Mouse (Mus musculus) CH12F3 (cell line): ENCODE data around the gene Ptprk.

Experiments
- in situ Hi-C: fragments of 300-500 bp; cut with MboI; formaldehyde crosslinking; loops from 2 replicates; pipeline ENCODE4 v1.14.3; 2020; ENCODE audit warnings: low sequenced_read_pairs

Gene Ptprk

GRCm38 (mm10) chr10:28074653-28075451 is at the start of gene Ptprk:
TSS of gene Ptprk (plus strand) at chr10:28074820.
- in situ Hi-C loops, result no loop called here

DNA sequence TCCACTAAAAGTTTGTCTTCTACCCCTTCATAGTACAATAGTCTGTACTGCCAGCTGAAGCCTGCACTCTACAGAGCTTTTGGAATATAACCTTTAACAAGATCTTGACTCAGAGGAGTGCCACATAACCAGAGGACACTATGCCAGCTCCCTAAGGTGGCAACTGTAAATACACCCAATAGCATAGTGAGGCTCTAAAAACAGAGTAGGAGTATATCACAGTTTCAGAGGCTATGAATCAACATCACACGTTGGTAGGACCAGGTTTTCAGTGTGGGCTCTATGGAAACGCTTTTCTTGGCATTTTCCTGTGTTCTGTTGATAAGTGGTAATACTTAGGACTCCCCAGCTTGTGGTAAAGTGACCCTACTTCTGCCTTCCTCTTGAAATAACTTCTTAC is 46.8 kb upstream of the Ptprk start:
- in situ Hi-C loops, result no loop called here

- in situ Hi-C loops, result no loop called here
These were observed 38.2 kb upstream of the Ptprk start for GRCm38 (mm10) chr10:28036456-28036855.

- in situ Hi-C loops, result no loop called here
These were observed 19.9 kb upstream of the Ptprk start for GRCm38 (mm10) chr10:28054764-28055163.

GRCm38 (mm10) chr10:28059222-28059621 is 15.4 kb upstream of the Ptprk start:
- in situ Hi-C loops, result no loop called here

DNA sequence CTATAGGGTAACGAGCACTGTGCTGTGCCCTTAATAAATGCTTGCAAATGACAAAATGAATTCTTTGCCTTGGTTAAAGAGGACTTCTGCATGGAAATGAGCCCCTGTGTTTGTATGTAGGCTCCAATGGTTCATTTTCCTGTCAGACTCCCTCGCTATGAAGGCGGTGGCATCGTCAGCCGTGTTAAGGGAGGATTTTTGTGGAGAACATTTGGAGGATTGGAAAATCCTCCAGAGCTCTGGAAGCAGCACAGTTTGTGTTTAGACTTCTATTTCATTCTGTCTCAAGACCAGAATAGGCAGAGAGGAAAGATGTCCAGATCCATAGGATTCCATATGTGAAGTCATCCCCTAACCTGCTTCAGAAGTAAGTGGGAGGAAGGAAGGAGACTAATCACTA is 6.6 kb upstream of the Ptprk start:
- in situ Hi-C loops, result no loop called here

DNA sequence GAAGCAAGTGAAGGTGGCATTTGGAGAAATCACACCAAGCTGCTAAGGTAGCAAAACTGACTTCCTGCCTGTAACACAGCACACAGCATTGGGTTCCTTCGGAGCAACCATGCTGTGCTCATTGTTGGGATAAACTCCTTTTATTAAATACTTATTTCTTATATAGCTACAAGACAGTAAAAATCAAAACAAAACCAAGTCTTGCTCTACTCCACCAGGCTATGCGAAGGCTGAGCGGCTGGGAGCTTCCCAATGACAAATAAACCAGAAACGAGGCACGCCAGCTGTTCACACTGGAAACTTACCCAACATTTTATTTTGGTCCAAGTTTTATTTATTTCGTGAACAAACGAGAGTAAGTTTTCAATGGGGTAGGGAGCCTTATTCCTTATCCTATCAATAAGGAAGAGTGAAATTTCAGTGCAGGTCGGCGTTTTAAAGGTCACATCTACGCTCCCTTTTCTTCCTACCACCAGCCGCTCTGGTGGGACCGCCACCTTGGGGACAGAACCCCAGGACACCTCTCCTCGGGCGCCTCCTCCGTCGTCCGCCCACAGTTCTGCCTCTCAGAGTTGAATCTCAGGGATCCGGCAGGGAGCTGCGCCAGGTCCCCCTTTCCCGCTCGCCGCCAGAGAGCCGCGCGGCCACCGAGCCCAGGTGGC is 498 bp upstream of the Ptprk start:
- in situ Hi-C loops, result no loop called here

DNA sequence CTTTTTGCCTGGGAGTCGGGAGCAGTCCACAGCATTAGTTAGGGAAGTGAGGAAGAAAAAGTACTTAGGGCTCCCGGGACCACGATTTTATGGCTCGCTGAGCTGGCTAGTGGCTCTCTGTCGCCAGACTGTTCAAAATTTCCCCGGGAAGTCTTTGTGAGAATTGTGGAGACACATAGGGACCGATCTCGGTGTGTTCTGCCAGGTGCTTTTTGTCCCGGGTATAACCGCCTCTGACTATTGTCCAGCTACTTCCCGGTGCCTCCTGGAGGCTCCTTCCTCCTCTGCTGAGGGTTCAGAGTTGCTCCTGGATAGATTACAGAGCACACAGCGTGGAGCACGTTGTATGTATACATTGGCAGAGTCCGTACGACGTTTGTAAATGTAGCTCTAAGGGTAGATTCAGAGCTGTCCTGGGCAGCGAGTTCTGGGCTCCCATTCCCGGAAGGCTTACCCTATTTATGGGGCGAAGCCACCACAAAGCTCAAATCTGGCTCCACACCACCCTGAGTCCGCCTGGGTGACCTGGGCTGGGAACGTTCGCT is 943 bp downstream of the Ptprk start:
- in situ Hi-C loops, result no loop called here

DNA sequence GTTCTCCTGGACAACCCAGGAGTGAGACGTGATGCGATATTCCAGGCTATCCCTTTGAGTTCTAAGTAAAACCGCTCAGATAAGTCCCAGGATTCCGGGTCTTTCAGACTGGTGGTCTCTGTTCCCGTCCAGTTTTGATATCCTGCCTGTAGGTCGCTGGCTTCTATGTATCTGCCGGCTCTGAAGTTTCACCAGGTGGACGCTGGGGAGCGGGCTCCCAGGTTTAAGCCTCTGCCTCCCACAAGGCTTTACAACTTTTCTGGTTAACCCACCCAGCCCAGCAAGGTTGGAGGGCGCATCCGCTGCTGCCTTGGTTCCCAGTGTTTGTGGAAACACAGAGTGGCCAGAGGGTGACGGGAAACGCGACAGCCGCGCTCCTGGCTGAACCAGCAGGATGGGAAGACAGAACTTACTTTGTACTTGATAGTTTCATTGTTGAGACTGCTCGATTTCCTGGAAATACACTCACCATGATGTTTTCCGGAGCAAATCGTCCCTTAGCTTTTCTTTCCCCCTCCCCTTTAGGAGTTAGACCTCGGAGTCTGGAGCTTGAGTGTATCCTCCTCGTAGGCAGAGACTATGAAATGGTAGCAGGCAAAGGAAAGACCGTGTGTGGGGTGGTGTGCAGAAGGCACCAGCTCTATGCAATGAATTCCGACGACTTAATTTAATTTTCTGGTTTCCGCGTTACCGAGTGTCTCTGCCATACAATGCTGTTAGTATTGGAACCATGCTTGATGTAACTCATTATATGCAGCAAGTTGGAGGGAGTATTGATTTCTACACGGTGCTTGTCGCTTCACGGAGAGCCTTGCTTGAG is 1.6 kb downstream of the Ptprk start:
- in situ Hi-C loops, result no loop called here

DNA sequence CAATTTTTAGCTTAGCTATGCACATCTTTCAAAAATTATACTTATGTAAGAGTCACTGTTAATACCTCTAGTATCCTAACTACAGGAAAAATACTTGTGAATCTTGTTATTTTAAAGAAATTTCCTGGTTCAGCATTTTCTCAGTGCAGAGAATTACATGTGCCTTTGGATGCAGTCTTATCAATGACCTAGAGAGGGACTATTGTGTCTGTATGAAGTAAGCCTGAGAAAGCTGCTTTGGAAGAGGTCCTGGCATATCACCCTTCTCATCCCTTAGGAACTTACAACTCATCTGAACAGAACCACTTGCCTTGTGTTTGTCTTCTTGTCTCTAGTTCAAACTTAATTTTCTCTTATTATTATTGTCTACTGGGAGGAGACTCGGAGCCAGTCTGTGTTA is 3.6 kb downstream of the Ptprk start:
- in situ Hi-C loops, result no loop called here

GRCm38 (mm10) chr10:28081221-28081620 is 6.6 kb downstream of the Ptprk start:
- in situ Hi-C loops, result no loop called here

DNA sequence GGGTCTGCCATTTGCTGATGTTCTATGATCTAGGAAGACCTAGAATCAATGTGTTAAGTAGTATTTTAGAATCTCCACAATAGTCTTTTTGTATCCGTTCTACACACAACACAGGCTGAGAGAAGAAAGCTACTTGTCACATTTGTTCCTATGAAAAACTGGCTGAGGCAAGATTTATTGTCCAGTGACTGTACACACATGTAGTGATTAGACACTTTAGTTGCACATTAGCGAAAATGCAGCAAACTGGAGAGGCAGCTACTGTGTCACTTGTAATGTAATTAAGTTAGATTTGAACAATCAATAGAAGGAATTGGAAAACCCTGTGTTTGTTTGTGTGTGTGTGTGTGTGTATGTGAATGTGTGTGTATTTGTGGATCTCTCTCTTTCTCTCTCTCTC is 8.6 kb downstream of the Ptprk start:
- in situ Hi-C loops, result no loop called here

DNA sequence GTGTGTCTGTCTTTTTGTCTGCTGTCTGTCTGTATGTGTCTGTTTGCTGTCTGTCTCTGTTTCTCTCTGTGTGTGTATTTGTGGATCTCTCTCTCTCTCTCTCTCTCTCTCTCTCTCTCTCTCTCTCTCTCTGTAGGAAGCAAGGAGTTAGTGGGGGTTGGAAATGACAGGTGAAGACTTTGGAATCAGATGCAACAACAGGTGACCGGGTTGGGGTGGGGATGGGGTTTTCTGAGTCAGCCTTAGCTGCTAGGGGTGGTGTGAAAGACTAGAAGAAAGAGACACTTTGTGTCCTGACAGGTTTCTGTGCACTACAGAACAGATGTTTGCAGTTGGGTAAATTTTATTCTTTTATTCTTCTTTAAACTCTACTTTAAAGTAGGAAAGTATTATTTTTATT is 9.0 kb downstream of the Ptprk start:
- in situ Hi-C loops, result no loop called here

DNA sequence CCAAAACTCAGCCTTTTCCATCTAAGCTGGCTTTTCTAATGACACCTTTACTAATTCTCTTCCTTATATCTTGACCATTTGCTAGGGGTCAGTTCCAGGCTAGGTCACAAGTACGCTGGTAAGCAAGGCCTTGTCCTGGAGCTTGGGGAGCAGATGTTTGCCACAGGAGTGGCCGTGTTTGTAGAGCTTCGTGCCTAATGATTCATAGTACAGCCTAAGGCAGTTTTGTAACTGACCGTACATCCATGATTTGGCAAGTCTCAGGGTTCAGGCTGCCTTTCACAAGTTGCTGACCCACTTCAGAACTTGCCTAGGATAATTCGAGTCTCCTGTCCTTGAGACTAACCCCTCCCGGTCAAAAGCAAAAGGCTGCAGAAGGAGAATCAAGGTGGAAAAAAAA is 12.7 kb downstream of the Ptprk start:
- in situ Hi-C loops, result no loop called here

- in situ Hi-C loops, result no loop called here
These were observed 13.1 kb downstream of the Ptprk start for GRCm38 (mm10) chr10:28087749-28088148.

GRCm38 (mm10) chr10:28096007-28096406 is 21.4 kb downstream of the Ptprk start:
- in situ Hi-C loops, result no loop called here

DNA sequence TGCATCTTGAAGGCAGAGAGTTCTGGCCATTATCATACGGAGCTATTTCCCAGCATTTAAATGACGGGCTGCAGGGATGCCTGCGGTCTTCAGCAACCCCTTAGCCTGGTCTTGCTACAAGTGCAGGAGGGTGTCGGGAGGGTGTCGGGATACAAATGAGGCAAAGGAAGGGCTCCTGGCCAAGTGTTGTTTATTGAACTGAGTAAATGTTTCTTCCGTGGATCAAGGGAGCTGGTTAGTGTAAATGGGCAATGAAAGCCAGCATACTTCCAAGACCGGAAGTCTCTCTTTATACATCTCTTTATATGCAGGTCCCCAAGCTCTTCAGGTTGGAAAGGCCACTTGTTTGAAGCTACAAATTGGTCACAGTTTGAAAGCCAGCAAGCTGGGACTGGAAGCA is 23.0 kb downstream of the Ptprk start:
- in situ Hi-C loops, result no loop called here

- in situ Hi-C loops, result no loop called here
These were observed 24.3 kb downstream of the Ptprk start for GRCm38 (mm10) chr10:28098923-28099322.

DNA sequence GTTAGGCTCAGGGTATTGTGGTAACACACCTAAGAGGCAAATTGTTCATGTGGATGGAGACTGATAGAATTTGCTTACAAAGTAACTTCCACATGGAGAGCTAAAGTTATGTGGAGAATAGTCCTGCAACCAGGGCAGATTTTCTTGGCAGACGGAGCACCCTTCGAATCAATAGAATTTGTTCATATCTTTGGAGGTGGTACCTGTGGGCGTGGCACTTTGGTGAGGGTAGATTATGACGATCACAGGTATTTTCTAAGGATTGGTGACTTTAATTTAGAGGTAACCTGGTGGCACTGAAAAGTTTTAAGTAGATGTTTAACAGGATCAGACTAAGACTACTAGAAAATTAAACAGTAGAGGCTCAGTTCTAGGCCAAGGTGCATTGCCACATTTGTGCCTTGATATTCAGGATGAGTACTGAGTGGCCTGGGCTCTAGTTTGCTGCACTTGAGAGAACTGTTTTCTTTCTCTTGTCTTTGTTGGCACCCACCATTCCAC is 28.8 kb downstream of the Ptprk start:
- in situ Hi-C loops, result no loop called here

DNA sequence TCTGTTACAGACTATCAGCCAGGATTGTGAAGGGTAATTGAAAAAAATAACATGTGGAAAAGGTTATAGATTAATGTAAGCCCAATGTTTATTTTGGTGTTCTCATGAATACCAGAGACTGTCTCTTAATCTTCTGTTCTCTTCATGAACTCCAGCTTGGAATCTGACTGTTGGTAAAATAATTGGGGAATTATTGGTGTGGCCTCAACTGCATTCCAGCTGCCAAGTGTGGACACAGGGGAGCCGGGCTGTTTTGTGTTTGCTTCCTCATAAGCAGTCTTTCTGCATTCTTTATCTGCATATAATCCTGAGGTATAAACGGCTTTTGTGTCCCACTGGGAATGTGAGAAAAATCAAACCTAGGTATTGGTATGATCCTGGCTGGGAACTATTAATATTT is 29.3 kb downstream of the Ptprk start:
- in situ Hi-C loops, result no loop called here

DNA sequence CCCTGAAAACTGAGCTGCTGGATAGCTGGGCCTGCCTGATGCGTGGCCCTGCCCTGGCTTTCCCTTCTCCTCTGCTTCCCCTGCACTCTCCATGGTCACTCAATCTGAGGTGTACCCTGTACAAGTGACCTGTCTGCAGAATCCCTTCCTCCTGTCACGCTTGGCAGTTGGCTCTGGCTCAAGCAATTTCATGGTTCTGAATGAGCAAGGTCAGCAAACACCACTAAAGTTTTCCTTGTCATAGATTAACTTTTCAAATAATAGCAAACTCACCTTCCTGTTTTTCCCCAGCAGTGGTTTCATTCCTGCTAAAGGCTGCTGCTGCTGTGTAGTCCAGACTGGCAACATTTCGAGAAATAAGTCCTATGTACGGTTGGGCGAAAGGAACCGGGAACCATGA is 30.6 kb downstream of the Ptprk start:
- in situ Hi-C loops, result no loop called here
